Mouse (Mus musculus): ENCODE results near the gene Nags.

DNA sequence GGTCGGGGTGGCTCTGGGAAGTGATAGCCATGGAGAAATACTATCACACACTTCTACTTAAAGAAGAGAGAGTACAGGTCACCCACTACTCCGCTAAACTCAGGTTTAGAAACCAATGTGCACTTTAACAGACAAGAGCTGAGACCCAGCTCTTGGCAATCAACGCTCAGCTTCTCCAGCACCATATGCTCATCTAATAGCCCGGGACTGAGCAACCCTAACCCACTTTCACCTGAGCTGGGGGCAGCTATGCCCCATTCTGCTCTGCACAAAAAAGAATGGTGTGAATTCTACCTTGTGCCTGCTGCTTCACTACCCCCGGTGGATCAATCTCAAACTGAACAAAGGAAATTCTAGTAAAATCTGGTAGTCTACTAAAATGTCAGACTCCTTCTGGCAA is 22.2 kb downstream of the Nags start:
- TF ChIP-seq POLR2A (IDR thresholded peaks at IDR 0.05; ENCODE audit: low read depth, low read length) (no peak), CTCF (IDR thresholded peaks at IDR 0.05; ENCODE audit: extremely low read depth, insufficient read length, insufficient replicate concordance, low read depth, low read length) (no peak)

Data from small intestine, adult 2 months (tissue).